Mouse (Mus musculus): ENCODE measurements around the gene Spata46. TPM values are rescaled to one million over a fixed set of nuclear protein-coding genes. Genes with fewer than 3 reads are reported as not detected.

Spata46 gene
- polyA plus RNA-seq, 1 experiment from 2014 or later = not detected

Other genes with a start within 250 kb of the Spata46 start
- 0.04 TPM in 1 of 3 replicates, not detected in the others for gene Ddr2, start 198.0 kb upstream of the Spata46 start, polyA plus RNA-seq (2018)
- gene Uap1, start 133.8 kb upstream of the Spata46 start, polyA plus RNA-seq (2018) = 13.5 to 19.3 TPM (median 19.2 TPM) in 3 replicates
- 39.0 to 70.1 TPM (median 52.2 TPM) in 3 replicates for gene Uhmk1, start 93.4 kb upstream of the Spata46 start, polyA plus RNA-seq (2018)
- not detected in 3 replicates for gene Sh2d1b2, start 76.1 kb upstream of the Spata46 start, polyA plus RNA-seq (2018)
- gene Sh2d1b1, start 31.5 kb upstream of the Spata46 start, polyA plus RNA-seq (2018) = 0.91 to 2.3 TPM (median 1.9 TPM) in 3 replicates
- 0.98 to 1.6 TPM (median 1.2 TPM) in 3 replicates for gene Gm7694, start 2.5 kb upstream of the Spata46 start, polyA plus RNA-seq (2018)